Mouse (Mus musculus): Measurements from ENCODE around the gene Gm8220. TPM values are rescaled to one million over a fixed set of nuclear protein-coding genes. Genes with fewer than 3 reads are reported as not detected.
"Not testable (repeated sequence)": the region's sequence is repeated elsewhere in the genome, so short reads cannot be mapped to it uniquely, and the experiment has no call there.

The Gm8220 gene
- not detected for total RNA-seq (2021)

- DNase-seq (ENCODE audit: low spot score in 2 of 2); intact Hi-C loops (cut with DNase I): not testable (repeated sequence)
Measured at GRCm38 (mm10) chr14:44285280-44285679, at the start of gene Gm8220. Gene Gm8220, plus strand, starts transcription at chr14:44285580.

DNA sequence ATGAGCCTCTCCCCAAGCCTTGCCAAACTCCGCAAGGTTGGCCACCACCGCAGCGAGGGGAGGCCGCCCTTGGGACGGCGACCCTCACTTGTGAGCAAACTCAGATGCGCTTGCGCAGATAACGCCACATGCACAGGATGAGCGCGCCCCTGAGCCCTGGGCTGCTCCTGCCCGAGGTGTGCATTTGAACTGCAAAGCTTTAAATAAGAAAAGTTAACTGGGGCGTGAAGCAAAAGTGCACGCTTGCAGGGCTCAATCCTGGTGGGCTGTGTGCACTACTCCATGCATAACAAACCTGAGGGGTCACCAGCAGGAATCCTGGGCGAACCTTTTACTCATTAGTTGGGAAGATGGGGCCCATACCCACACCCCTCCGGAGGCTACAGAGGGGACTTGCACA is 37.3 kb upstream of the Gm8220 start:
- intact Hi-C loops (cut with DNase I): no loop called here
- DNase-seq (ENCODE audit: low spot score in 2 of 2): no peak

DNA sequence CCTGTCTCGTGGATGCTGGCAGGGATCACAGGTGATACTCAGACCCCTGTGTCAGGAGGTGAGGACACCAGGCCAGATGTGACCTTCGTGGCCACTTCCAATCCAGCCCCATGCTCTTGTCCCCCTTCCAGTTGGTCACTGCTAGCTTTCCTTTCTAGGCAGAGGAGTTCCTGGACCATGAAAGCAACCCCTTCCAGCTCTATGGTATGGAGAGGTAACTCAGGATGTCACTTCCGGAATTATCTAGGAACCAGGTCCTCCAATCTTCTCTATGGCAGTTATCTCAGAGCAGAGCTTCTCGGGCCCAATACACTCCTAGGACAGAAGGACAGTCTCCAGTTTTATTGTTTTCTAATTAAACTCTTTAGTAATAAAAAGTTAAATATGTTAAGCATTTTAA is 26.7 kb downstream of the Gm8220 start:
- DNase-seq (ENCODE audit: low spot score in 2 of 2); intact Hi-C loops (cut with DNase I): not testable (repeated sequence)

DNA sequence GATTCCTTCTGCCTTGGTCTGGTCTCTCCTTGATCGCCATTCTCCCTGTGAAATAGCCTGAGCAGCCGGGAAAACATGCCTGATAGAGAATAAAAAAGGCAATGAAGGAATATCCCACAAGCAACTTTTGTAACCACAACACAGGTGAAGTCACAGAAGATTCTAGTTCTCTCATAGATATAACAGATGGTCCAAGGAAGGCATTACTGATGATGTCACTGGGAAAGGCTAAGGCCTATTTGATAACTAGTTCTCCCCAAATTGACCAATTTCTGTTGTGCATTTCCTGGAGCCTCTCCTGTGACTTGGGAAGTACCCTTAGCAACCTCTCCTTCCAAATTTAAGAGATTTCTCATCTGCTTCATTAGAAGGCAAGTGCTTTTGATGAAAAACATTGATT is 53.1 kb downstream of the Gm8220 start, which contains the start of gene Gm5930:
Gene Gm5930, minus strand, starts transcription at position 101 of the 400 bp plus-strand sequence.
- intact Hi-C loops (cut with DNase I); DNase-seq (ENCODE audit: low spot score in 2 of 2): not testable (repeated sequence)

Other genes starting within 250 kb of the Gm8220 start
- gene Ear2, start 182.9 kb upstream of the Gm8220 start, total RNA-seq (2021): not detected
- gene Gm3327, start 161.7 kb upstream of the Gm8220 start, total RNA-seq (2021): not detected
- not detected for gene Gm8212, start 87.9 kb upstream of the Gm8220 start, total RNA-seq (2021)
- gene 4930503E14Rik, start 72.3 kb upstream of the Gm8220 start, total RNA-seq (2021): under 1 TPM; 0.30 to 0.50 TPM
- not detected for gene Gm5930, start 53.0 kb downstream of the Gm8220 start, total RNA-seq (2021)
- not detected for gene Gm8229, start 79.8 kb downstream of the Gm8220 start, total RNA-seq (2021)
- gene Gm3371, start 125.1 kb downstream of the Gm8220 start, total RNA-seq (2021): not detected
- gene Gm8232, start 148.1 kb downstream of the Gm8220 start, total RNA-seq (2021): not detected
- gene BC061237, start 206.9 kb downstream of the Gm8220 start, total RNA-seq (2021): not detected
- not detected for gene Gm17093, start 232.7 kb downstream of the Gm8220 start, total RNA-seq (2021)